Mouse (Mus musculus): Measurements from ENCODE around the gene Gm36210. TPM values are rescaled to one million over a fixed set of nuclear protein-coding genes. Genes with fewer than 3 reads are reported as not detected.
A peak's percentile ranks its signal among the peaks of the same experiment; 100 is the strongest.
"Not testable (repeated sequence)": the region's sequence is repeated elsewhere in the genome, so short reads cannot be mapped to it uniquely, and the experiment has no call there.

Gm36210 gene
- total RNA-seq, 2 experiments from 2014 or later: 0.50 to 0.74 TPM

DNA sequence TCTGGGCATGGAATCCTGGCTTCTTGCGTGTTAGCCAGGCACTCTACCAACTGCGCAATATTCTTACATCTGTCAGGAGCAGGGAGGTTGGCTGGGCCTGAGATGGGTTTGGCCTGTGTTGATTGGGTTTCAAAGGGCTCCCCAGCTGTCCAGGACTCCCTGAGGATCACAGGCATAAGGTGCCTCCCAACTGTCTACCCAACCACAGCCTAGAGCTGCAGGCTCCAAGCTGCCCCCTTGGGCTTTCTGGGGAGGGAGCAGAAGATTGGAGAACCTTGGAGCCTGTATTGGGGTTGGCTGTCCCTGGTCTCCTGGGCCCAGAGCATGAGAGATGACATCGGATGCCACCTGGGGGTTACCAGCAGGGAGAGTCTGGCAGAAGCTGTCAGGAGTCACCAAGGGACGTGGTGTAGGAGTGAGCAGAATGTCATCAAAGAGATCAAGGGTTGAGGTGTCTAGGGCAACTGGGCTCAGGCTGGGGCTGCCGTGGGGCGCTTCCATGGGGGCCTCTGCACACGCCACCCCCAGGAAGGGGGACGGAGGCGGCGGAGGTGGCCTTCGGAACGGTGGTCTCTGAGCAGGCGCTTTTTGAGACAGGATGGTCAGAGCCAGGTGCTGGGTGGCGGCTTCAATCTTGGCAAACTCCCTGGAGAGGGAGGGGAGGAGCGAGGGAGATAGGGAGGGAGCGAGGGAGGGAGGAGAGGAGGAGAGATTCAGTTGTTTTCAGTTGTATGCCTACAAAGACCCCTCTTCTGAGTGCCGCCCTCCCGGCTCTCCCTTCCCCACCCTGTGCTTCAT is 7.3 kb downstream of the Gm36210 start:
- intact Hi-C loops (cut with DNase I): no loop called here
- DNase-seq: peak; percentile 43

DNA sequence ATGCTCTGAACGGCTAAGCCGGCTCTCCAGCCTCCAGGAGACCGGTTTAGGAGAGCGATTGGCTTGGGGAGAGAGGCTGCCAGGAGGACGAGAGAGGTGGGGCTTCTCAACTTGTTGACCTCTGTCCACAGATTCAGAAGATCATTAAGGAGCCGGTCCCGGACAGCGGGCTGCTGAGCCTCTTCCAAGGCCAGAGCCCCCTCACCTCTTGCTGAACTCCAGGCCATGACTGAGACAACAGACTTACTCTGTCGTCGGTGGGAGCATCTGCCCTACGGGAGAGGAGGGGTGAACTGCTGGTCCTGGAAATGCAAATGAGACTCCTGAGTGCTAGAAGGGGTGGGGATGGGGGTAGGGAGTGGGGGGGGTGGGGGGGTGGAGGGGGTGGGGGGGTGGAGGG is 11.1 kb downstream of the Gm36210 start:
- no peak for DNase-seq
- intact Hi-C loops (cut with DNase I): no loop called here

DNA sequence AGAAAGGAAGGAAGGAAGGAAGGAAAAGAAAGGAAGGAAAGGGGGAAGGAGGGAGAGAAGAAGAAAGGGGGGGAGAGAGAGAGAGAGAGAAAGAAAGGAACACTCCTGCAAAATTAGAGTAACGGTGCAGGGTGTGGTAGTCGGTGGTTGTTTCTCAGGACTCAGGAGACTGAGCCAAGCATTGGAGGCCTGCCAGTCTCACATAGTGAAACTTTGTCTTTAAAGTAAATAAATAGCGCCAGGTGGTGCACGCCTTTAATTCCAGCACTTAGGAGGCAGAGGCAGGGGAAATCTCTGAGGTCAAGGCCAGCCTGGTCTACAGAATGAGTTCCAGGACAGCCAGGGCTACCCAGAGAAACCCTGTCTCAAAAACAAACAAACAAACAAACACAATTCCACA is 19.6 kb downstream of the Gm36210 start:
- DNase-seq: no peak
- intact Hi-C loops (cut with DNase I): no loop called here

DNA sequence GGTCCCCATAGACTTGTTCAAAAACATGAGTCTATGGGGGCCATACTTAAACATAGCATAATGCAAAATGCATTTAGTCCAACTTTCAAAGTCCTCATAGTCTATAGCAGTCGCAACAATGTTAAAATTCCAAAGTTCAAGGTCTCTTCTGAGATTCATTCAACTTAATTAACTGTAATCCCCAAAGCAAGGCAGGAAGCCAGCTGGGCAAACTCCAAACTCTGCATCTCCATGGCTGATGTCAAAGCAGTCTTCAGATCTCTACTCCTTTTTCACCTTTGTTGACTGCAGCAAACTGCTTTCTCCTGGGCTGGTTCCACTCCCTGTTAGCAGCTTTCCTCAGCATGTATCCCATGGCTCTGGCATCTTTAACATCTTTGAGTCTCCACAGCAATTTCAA is 27.3 kb downstream of the Gm36210 start:
- DNase-seq; intact Hi-C loops (cut with DNase I): not testable (repeated sequence)

DNA sequence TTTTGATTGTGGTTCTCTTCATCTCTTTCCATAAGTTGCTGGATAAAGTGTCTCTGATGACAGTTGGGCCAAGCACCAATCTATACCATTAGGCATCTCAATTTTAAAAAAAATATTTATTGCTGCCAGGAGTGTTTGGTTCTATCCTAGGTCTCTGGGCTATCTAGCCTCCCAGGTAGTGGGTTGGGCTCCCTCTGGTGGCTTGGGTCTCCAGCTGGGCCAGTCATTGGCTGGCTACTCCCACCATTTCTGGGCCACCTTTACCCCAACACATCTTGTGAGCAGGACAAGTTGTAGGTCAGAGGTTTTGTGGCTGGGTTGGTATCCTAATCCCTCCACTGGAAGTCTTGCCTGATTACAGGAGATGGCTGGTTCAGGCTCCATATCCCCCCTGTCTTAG is 28.1 kb downstream of the Gm36210 start:
- intact Hi-C loops (cut with DNase I): no loop called here

DNA sequence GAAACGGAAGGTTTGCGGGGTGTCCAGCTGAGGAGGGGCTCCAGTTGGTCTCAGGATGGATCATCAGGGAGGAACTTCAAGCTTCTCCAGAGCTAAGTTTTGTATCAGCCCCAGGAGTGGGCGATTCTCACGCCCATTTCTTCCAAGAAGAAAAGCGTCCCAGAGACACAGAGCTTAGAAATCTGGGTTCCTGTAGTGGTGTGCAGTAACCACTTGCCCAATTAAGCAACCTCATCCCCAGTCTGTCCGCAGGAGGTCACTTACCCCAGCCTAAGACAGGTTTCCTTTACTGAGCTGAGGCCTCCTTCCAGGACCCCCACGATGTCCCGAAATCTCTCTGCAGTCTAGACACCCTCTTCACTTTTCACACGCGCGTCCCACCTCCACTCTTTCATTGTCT is 29.1 kb downstream of the Gm36210 start:
- no peak for DNase-seq
- intact Hi-C loops (cut with DNase I): no loop called here

More for the DNA sequence above, 28.1 kb downstream of the Gm36210 start:
- no peak for DNase-seq

DNA sequence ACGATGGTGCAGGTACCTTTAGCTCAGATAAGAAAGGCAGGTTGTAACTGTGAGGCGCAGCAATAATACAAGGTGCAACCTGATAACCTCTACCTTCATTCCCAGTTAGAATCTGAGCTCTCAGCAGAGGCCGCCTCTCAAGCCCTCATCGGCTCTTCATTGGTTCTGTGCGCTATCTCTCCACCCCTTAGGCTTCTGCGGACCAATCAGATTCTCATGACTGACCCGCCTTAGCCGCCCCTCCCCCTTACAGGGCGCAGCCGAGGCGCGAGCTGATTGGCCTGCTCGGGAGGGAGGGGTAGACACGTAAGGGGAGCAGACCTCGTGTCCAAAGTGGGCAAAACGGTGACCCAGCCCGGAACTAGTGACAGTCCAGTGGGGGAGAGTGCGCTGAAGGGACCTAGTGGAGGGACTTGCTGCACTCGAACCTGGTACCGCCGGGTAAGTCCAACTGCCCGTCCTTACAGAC is 29.5 kb downstream of the Gm36210 start, which contains the start of gene Isoc2a:
Gene Isoc2a (plus strand): TSS at position 401 of the 469 bp plus-strand sequence.
- peak; percentile 90 for DNase-seq
- intact Hi-C loops (cut with DNase I): no loop called here

DNA sequence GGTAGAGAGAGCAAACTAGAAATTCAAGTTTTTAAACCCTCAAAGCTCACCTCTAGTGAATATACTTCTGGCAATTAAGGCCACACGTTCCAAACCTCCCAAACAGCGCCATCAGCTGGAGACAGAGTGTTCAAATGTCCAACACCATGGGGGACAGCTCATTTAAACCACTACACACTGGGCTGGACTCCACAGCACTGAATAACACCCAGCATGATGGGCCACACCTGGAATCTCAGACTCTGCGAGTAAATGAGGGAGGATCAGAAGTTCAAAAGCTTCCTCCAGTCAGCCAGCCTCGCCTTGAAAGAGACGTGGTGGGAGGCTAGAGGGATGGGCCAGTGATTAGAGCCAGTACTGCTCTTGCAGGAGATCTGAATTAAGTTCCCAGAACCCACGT is 36.2 kb downstream of the Gm36210 start, which contains the start of gene Isoc2b:
Gene Isoc2b (minus strand): TSS at position 126 of the 400 bp plus-strand sequence.
- intact Hi-C loops (cut with DNase I): no loop called here
- no peak for DNase-seq

DNA sequence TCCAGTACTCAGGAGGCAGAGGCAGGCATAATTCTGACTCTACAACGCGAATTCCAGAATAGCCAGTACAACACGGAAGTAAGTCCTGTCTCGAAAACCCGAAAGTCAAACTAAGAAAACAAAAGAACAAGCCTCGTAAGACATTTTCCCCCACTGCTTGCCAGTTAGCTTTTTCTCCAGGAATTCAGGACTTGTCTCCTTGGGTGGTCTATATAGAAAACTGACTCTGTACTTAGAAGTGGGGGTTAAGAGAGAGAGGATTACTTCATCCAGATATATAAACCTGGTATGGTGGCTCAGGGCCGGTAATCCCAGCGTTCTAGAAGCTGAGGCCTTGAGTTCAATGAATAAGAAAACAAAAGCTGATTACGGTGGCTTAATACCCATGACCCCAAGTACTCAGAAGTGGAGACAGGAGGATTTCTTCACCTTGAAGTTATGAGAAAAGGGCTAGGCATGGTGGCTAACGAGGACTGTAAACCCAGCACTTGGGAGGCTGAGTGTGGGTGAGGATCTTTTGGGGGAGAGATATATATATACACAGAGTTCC is 39.6 kb downstream of the Gm36210 start:
- DNase-seq: no peak
- intact Hi-C loops (cut with DNase I): no loop called here

DNA sequence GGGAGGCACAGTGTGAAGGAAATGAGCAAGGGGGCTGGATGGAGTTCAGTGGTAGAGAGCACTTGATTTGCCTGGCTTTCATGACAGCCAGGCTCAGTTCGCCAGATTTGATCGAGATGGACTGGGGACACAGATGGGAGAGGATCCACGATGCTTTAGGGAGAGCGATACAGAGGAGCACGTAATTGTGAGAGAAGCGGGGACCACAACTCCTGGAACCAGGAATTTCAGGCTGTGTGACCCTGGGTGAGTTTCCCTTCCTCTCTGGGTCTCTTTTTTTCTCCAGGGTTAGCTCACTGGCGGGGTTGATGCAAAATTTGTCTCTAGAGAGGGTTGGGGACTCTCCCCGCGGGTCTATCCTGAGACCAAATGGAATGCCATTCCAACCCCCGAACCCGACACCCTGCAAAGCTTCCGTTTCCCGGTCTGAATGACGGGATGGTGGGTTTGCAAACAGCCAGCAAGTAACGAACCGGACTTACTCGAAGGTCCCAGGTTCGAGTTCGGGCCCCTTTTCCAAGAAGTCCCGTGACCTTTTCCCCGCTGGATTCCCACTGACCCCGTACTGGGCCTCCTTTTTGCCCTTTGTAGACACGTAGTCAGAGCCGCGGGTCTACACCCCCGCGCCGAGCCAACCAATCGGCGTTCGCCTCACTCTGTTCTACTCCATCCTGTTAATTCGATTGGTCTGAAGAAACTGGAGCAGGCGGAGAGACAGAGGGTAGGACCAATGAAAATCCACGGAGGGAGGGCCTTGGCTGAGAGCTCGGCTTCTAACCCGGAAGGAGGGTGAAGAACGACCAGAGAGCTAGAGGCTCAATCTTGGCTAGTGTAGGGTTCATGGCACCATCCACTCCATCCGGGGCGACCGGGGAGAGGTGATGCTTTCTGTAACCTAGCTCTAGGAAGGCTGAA is 40.5 kb downstream of the Gm36210 start:
- intact Hi-C loops (cut with DNase I): no loop called here
- DNase-seq: peak; percentile 95

DNA sequence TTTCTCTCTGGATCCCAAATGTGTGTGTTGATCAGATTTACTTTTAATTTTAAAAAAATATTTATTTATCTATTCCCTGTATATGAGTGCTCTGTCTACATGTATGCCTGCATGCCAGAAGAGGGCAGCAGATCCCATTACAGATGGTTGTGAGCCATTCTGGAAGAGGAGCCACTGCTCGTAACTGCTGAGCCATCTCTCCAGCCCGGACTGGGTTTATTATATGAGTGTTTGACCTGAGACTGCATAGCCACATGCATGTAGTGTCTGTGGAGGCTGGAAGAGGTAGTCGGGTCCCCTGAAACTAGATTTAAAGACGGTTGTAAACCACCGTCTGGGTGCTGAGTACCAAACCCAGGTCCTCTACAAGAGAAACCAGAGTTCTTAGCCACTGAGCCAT is 41.2 kb downstream of the Gm36210 start:
- intact Hi-C loops (cut with DNase I): no loop called here
- peak; percentile 41 for DNase-seq

DNA sequence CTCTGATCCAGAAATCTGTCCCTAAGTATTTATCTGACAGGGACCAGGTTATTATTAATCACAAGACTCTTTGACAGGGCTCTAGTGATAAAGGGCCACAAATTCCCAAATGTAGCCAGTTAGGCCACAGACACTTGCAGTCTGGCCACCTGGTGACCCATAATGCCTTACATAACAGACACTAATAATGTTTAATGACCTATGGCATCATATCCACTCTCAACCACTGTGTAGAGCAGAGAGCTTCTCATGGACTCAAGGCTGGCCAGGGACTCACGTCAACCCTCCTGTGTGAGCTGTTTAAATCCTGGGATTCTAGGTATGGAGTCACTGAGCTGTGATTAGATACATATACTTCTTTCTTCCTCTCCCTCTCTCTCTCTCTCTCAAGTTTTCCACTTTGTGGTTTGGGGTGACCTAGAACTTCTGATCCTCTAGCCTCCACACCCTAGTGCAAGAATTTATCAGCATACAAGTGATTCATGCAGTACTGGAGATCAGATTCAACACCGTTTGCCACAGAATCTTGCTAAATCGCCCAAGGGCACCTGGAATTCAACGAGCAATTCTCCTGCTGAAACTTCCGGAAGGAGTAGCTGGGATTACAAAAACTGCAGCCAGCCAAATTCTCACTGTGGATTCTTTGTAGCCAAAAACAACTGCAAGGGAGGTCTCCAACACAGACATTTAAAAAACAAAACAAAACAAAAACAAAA is 42.0 kb downstream of the Gm36210 start:
- DNase-seq: no peak
- intact Hi-C loops (cut with DNase I): no loop called here

DNA sequence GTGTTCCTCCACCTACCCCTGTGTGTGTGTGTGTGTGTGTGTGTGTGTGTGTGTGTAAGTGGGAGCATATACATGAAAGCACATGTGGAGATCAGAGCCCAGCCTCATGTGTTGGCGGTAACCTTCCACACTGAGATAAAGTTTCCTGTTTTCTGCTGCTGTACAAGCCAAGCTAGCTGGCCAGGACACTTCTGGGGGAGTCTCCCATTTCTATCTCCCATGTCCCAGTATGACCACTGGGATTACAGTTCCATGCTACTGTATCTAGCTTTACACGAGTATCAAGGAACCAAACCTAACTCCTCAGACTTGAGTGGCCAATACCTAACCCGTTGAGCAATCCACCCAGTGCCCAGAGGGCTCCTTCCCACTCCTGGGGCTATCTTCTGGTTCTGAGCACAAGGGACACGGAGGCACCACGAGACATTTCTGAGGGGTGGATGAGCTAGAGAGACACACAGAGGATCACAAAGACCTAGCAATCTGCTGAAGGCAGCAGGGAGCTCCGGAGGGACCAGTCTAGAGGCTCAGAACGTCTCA is 42.7 kb downstream of the Gm36210 start:
- DNase-seq: no peak
- intact Hi-C loops (cut with DNase I): no loop called here

DNA sequence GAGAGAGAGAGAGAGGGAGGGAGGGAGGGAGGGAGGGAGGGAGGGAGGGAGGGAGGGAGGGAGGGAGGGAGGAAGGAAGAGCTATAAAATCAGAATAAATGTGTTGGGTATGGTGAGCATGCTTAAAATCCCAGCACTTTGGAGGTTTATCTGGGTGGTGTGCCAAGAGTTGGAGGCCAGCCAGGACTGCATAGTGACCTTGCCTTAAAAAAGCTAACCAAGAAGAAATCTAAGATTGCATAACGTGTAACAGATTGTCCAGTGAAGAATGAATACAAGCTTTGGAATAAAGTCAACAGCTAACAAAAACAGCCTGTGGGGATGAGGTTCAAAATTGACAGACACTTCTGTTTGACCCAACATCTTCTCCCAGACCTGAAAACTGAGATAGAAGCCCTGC is 43.3 kb downstream of the Gm36210 start:
- intact Hi-C loops (cut with DNase I): no loop called here

DNA sequence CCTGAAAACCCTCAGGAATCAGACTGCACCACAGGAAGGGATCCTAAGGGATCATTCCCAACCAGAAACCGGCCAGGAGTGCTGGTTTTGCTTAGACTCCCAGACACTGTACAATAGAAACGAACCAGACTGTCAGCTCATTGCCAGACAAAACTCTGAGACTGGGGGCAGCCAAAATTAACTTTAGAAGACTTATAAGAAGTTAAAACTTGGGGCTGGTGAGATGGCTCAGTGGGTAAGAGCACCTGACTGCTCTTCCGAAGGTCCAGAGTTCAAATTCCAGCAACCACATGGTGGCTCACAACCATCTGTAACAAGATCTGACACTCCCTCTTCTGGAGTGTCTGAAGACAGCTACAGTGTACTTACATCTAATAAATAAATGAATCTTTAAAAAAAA is 45.4 kb downstream of the Gm36210 start:
- DNase-seq; intact Hi-C loops (cut with DNase I): not testable (repeated sequence)

More for the DNA sequence above, 43.3 kb downstream of the Gm36210 start:
- no peak for DNase-seq

DNA sequence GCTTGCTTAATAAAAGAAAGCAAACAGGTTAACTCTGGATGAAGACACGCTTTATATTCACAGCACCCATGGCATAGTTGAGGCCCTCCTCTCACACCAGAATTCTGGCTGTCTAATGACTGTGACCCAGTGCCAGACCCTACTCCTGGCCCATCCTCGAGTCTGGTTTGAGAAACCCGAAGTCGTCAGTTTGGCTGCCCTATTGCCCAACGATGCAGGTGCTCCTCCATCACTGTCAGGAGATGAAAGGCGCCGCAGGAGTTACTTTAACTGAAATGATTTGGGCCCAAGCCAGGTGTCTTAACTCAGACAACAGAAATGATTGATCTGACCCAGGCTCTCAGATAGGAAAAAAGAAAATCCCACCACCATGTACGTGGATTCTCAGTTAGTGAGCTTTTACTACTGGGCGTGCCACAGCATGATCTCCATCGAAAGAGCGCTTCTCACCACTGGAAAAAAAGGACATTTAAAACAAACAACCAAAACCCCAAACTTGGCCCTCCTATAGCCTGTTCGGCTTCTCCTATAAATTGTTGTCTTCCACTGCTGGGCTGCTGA is 46.8 kb downstream of the Gm36210 start:
- no peak for DNase-seq
- intact Hi-C loops (cut with DNase I): no loop called here

DNA sequence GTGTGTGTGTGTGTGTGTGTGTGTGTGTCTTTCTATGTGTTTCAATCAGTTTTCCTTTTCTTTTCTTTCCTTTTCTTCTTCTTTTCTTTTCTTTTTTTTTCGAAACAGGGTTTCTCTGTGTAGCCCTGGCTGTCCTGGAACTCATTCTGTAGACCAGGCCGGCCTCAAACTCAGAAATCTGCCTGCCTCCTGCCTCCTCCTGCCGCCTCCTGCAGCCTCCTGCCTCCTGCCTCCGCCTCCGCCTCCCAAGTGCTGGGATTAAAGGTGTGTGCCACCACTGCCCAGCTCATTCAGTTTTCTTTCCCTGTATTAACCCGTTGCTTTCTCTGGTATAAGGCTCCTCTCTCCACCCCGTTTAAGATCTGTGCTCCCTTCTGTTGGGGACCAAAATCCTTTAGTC is 49.0 kb downstream of the Gm36210 start:
- intact Hi-C loops (cut with DNase I): no loop called here
- peak; percentile 47 for DNase-seq

DNA sequence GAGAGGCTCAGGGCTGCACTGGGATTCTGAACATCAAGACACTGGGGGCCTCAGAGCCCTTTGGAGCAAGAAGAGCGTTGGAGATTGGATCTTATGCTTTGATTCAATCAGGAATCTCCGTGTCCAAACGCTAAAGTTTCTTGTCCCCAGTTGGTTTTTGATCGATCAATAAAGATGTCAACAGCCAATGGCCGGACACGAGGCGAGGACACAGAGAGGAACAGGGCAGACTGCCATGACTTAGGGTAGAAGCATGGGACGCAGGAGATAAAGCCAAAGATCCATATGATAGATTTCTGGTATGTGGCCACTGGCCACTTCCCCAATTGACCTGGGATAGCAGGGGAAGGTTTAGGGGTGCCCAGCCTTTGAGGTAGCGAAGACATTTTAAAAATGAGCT is 49.8 kb downstream of the Gm36210 start:
- intact Hi-C loops (cut with DNase I): no loop called here
- no peak for DNase-seq

DNA sequence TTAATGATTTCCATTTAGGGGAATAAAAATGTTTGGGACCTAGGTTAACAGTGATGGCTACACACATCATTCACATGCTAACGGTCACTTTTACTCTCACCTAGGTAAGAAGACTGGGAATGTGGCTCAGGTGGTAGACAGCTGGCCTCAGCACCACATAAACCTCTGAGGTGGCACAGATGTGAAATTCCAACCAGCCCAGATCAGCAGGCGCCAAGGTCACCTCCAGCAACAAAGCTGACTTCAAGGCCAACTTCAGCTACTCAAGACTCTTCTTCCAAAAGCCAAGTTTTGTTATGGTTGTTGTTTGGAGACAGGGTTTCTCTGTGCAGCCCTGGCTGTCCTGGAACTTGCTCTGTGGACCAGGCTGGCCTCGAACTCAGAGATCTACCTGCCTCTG is 52.7 kb downstream of the Gm36210 start:
- DNase-seq: no peak
- intact Hi-C loops (cut with DNase I): no loop called here

DNA sequence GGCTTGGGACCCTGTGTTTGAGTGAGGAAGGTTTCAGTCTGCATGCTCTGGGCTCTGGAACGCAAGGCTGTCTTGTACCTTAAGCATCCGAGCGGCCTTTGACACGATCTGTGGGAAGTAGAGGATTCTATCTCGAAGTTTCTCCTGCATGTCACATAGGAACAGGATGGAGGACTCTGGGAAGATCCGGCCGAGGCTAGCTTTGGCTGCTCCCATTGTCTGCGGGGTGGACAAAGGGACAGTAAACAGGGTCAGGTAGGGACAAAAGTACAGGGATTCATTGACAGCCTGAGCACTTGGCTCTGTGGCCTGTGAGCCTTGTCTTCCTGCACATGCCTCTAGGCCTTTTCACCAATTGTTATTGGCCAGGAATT is 55.0 kb downstream of the Gm36210 start:
- intact Hi-C loops (cut with DNase I): no loop called here
- DNase-seq: no peak
